Mouse (Mus musculus) cerebellum, adult 2 months (tissue): ENCODE results near the gene Olfr553. TPM values are rescaled to one million over a fixed set of nuclear protein-coding genes. Genes with fewer than 3 reads are reported as not detected.
A peak's percentile ranks its signal among the peaks of the same experiment; 100 is the strongest.
"Not testable (repeated sequence)": the region's sequence is repeated elsewhere in the genome, so short reads cannot be mapped to it uniquely, and the experiment has no call there.

ENCODE experiments used
- DNase-seq, 2 experiments: peaks; one replicate each; pipeline ENCODE4 v3.0.0; 2021
- H3K27ac ChIP-seq: fragments of 200-500 bp; 2 replicates; pipeline ENCODE4 v1.5.1; 2012; ENCODE audit warnings: low read length, control low read depth, inconsistent platforms; ENCODE audit not compliant: insufficient read depth
- H3K27me3 ChIP-seq: fragments of 200-500 bp; 2 replicates; pipeline ENCODE4 v1.6.1; 2012; ENCODE audit warnings: inconsistent platforms, mild to moderate bottlenecking, low read length, moderate library complexity; ENCODE audit not compliant: control insufficient read depth, insufficient read depth
- H3K4me1 ChIP-seq: fragments of 200-500 bp; 2 replicates; pipeline ENCODE4 v1.6.1; 2011; ENCODE audit warnings: low read length; ENCODE audit not compliant: control insufficient read depth, insufficient read depth
- H3K4me3 ChIP-seq: fragments of 200-500 bp; replicated peaks from 2 replicates; pipeline ENCODE3; 2011; ENCODE audit warnings: mild to moderate bottlenecking, low read depth, low read length, control low read depth; ENCODE audit not compliant: insufficient read depth
- CTCF ChIP-seq: fragments of 200-500 bp; IDR thresholded peaks from 2 replicates; pipeline ENCODE4 v1.5.1; 2011; ENCODE audit warnings: low read depth, mild to moderate bottlenecking, control low read depth, low read length, moderate library complexity, borderline replicate concordance; ENCODE audit not compliant: insufficient read depth
- POLR2A ChIP-seq: fragments of 200-500 bp; IDR thresholded peaks from 2 replicates; pipeline ENCODE4 v1.6.1; 2011; ENCODE audit warnings: low read length, control low read depth, borderline replicate concordance; ENCODE audit not compliant: insufficient read depth
- WGBS: fragments of 180-500 bp; shearing (Covaris S2); methylation state at CpG from one replicate; pipeline ENCODE4 v1.1.7; 2018; 5-methylcytosine and 5-hydroxymethylcytosine counted together
- polyA plus RNA-seq: library from polyadenylated mRNA; depleted of rRNA; stranded (reverse); fragments of >200 nt; gene quantifications from 2 replicates; pipeline ENCODE4 v1.2.3, GENCODE M21; 2012; rRNA removed

The Olfr553 gene
- not detected in 2 replicates for polyA plus RNA-seq

GRCm38 (mm10) chr7:102618118-102618517, at the start of gene Olfr553:
Gene Olfr553 (minus strand): TSS chr7:102618218.
- TF ChIP-seq POLR2A = no peak
- TF ChIP-seq CTCF = no peak

GRCm38 (mm10) chr7:102665378-102665777, 47.4 kb upstream of the Olfr553 start:
- H3K27me3 ChIP-seq = no peaks in the 10 kb centered on the region
- no peak overlapping the region for H3K27ac ChIP-seq
- no peak for DNase-seq
- H3K4me3 ChIP-seq = no peak overlapping the region
- 42% methylated on average over 2 of the region's 2 CpGs for WGBS
- no peak for TF ChIP-seq POLR2A
- no peak for TF ChIP-seq CTCF
- no peaks in the 10 kb centered on the region for H3K4me1 ChIP-seq

More at GRCm38 (mm10) chr7:102618118-102618517, at the start of gene Olfr553:
- no peak within 1 kb of the TSS for H3K27ac ChIP-seq
- H3K4me3 ChIP-seq = no peak within 1 kb of the TSS
- H3K27me3 ChIP-seq = no peaks in the 10 kb centered on the region
- no peaks in the 10 kb centered on the region; the same call in 1 of the 2 replicates for H3K4me1 ChIP-seq
- no peak for DNase-seq

GRCm38 (mm10) chr7:102664599-102664998, 46.6 kb upstream of the Olfr553 start, which contains the start of gene Olfr556:
Gene Olfr556 (plus strand): TSS chr7:102664899.
- Histone ChIP-seq H3K27ac (no peak within 1 kb of the TSS), H3K27me3 (no peaks in the 10 kb centered on the region), H3K4me3 (no peak within 1 kb of the TSS), H3K4me1 (no peaks in the 10 kb centered on the region)
- 32% methylated on average over 3 of the region's 3 CpGs for WGBS
- TF ChIP-seq CTCF (no peak), POLR2A (no peak)
- DNase-seq = no peak

- 61% methylated on average over 1 of the region's 1 CpGs for WGBS
- no peaks in the 10 kb centered on the region for H3K27me3 ChIP-seq
- TF ChIP-seq CTCF (no peak), POLR2A (no peak)
- DNase-seq = no peak
- no peak within 1 kb of the TSS for H3K27ac ChIP-seq
- no peak within 1 kb of the TSS for H3K4me3 ChIP-seq
- H3K4me1 ChIP-seq = no peaks in the 10 kb centered on the region
Observed at GRCm38 (mm10) chr7:102658523-102658922, 40.5 kb upstream of the Olfr553 start, which contains the start of gene Olfr555. Gene Olfr555 (plus strand): TSS chr7:102658823.

- not testable (repeated sequence) for DNase-seq, H3K27ac ChIP-seq, H3K4me1 ChIP-seq, H3K4me3 ChIP-seq, H3K27me3 ChIP-seq
- WGBS = 89% methylated on average over 4 of the region's 4 CpGs
Observed at GRCm38 (mm10) chr7:102644945-102645344, 26.9 kb upstream of the Olfr553 start.

- DNase-seq = no peak
- 60% methylated on average over 1 of the region's 1 CpGs for WGBS
- Histone ChIP-seq H3K4me3 (no peak within 1 kb of the TSS), H3K4me1 (no peaks in the 10 kb centered on the region), H3K27me3 (no peaks in the 10 kb centered on the region), H3K27ac (no peak within 1 kb of the TSS)
- TF ChIP-seq POLR2A (no peak), CTCF (no peak)
Observed at GRCm38 (mm10) chr7:102638132-102638531, 20.1 kb upstream of the Olfr553 start, which contains the start of gene Olfr554. Gene Olfr554 (plus strand): TSS chr7:102638432.

GRCm38 (mm10) chr7:102636665-102637064, 18.6 kb upstream of the Olfr553 start:
- 34% methylated on average over 3 of the region's 3 CpGs for WGBS

GRCm38 (mm10) chr7:102620368-102620767, 2.4 kb upstream of the Olfr553 start:
- 82% methylated on average over 19 of the region's 19 CpGs for WGBS

More at GRCm38 (mm10) chr7:102636665-102637064, 18.6 kb upstream of the Olfr553 start:
- TF ChIP-seq CTCF (no peak), POLR2A (no peak)
- H3K4me1 ChIP-seq = no peaks in the 10 kb centered on the region
- H3K27ac ChIP-seq = no peak overlapping the region
- peak in 1 of 2 experiments; percentile 23 for DNase-seq
- no peak overlapping the region for H3K4me3 ChIP-seq
- H3K27me3 ChIP-seq = no peaks in the 10 kb centered on the region

More at GRCm38 (mm10) chr7:102620368-102620767, 2.4 kb upstream of the Olfr553 start:
- not testable (repeated sequence) for H3K27ac ChIP-seq, H3K27me3 ChIP-seq, H3K4me1 ChIP-seq, H3K4me3 ChIP-seq
- DNase-seq = peak in 1 of 2 experiments; percentile 17
